Mouse (Mus musculus): Measurements from ENCODE around the gene Gm15217. TPM values are rescaled to one million over a fixed set of nuclear protein-coding genes. Genes with fewer than 3 reads are reported as not detected.

The Gm15217 gene
- polyA plus RNA-seq (2012; rRNA removed), result not detected in 2 replicates

GRCm38 (mm10) chr14:46379285-46379684 is at the start of gene Gm15217:
TSS of gene Gm15217 (plus strand) at chr14:46379414.

GRCm38 (mm10) chr14:46390249-46390775 is 11.1 kb downstream of the Gm15217 start, which contains the start of gene Bmp4:
TSS of gene Bmp4 (minus strand) at chr14:46390669.

Other genes with a start within 250 kb of the Gm15217 start
- gene Bmp4, start 11.3 kb downstream of the Gm15217 start, polyA plus RNA-seq (2012; rRNA removed), result 143 and 161 TPM in 2 replicates

All from colon, adult 2 months (tissue).